Mouse (Mus musculus) limb, embryonic 15.5 days (tissue): Measurements from ENCODE around the gene Ncapg2. TPM values are rescaled to one million over a fixed set of nuclear protein-coding genes. Genes with fewer than 3 reads are reported as not detected.

Experiments
- ATAC-seq: fragments of 200-750 bp; cut with Nextera tagmentation; 2 replicates; pipeline ENCODE4 v1.8.0; 2017; ENCODE audit warnings: low read depth, moderate TSS enrichment; ENCODE audit not compliant: insufficient number of reproducible peaks, low FRiP score, low TSS enrichment
- H3K27ac ChIP-seq: fragments of 300-500 bp; sonication (generic); 2 replicates; pipeline ENCODE4 v1.5.1; 2015; ENCODE audit warnings: moderate library complexity, mild to moderate bottlenecking, inconsistent platforms
- H3K27me3 ChIP-seq: fragments of 300-500 bp; sonication (generic); 2 replicates; pipeline ENCODE4 v1.6.1; 2015; ENCODE audit warnings: inconsistent platforms
- H3K36me3 ChIP-seq: fragments of 300-500 bp; sonication (generic); 2 replicates; pipeline ENCODE4 v1.6.1; 2015; ENCODE audit warnings: inconsistent platforms
- H3K4me1 ChIP-seq: fragments of 300-500 bp; sonication (generic); 2 replicates; pipeline ENCODE4 v1.6.1; 2015; ENCODE audit warnings: inconsistent platforms
- H3K4me2 ChIP-seq: fragments of 300-500 bp; sonication (generic); 2 replicates; pipeline ENCODE4 v1.6.1; 2015; ENCODE audit warnings: mild to moderate bottlenecking, inconsistent platforms
- H3K4me3 ChIP-seq: fragments of 300-500 bp; sonication (generic); 2 replicates; pipeline ENCODE4 v1.5.1; 2015; ENCODE audit warnings: mild to moderate bottlenecking, inconsistent platforms
- H3K9ac ChIP-seq: fragments of 300-500 bp; sonication (generic); 2 replicates; pipeline ENCODE4 v1.6.1; 2015; ENCODE audit warnings: inconsistent platforms
- H3K9me3 ChIP-seq: fragments of 300-500 bp; sonication (generic); 2 replicates; pipeline ENCODE4 v1.6.1; 2016; ENCODE audit warnings: inconsistent platforms
- WGBS: fragments of 180-500 bp; shearing (Covaris S2); methylation state at CpG from one replicate; pipeline ENCODE4 v1.1.7; 2015; 5-methylcytosine and 5-hydroxymethylcytosine counted together
- polyA plus RNA-seq: library from polyadenylated mRNA; unstranded; fragments of >200 nt; fragmentation: Nextera tagmentation; extraction: Ambion mirVana; gene quantifications from 2 replicates; pipeline ENCODE4 v1.2.1, GENCODE M21; 2015

Gene Ncapg2
- polyA plus RNA-seq, result 28.4 and 33.8 TPM in 2 replicates

- Histone ChIP-seq H3K4me3 (peak within 1 kb of the TSS; percentile 86), H3K4me2 (peak within 1 kb of the TSS; percentile 90), H3K4me1 (peaks cover 16% of the 10 kb centered on the region; the same call in 1 of the 2 replicates), H3K9ac (peak within 1 kb of the TSS; percentile 67), H3K9me3 (0 out of 2 replicates have a peak, but pooled peaks cover 5% of the 10 kb centered on the region), H3K27me3 (no peaks in the 10 kb centered on the region), H3K36me3 (peaks cover 27% of the 10 kb centered on the region), H3K27ac (peak within 1 kb of the TSS; percentile 65)
- WGBS, result under 1% methylated on average over 70 of the region's 72 CpGs
- ATAC-seq, result peak; percentile 96
Observed at GRCm38 (mm10) chr12:116405045-116405835, at the start of gene Ncapg2. Ncapg2 (plus strand) TSS chr12:116405402.

- no peak overlapping the region for H3K4me3 ChIP-seq
- H3K27me3 ChIP-seq, result no peaks in the 10 kb centered on the region
- no peaks in the 10 kb centered on the region for H3K9me3 ChIP-seq
- H3K36me3 ChIP-seq, result peaks cover 39% of the 10 kb centered on the region
- H3K9ac ChIP-seq, result no peak overlapping the region
- H3K4me2 ChIP-seq, result no peak overlapping the region
- H3K4me1 ChIP-seq, result no peaks in the 10 kb centered on the region
- H3K27ac ChIP-seq, result no peak overlapping the region
- no peak for ATAC-seq
Observed at GRCm38 (mm10) chr12:116362091-116362490, 43.1 kb upstream of the Ncapg2 start.

- ATAC-seq, result no peak
- 81% methylated on average over 3 of the region's 3 CpGs for WGBS
- Histone ChIP-seq H3K4me1 (no peaks in the 10 kb centered on the region), H3K9me3 (no peaks in the 10 kb centered on the region), H3K27ac (no peak overlapping the region), H3K4me3 (no peak overlapping the region), H3K9ac (no peak overlapping the region), H3K27me3 (no peaks in the 10 kb centered on the region), H3K36me3 (peaks cover 36% of the 10 kb centered on the region), H3K4me2 (no peak overlapping the region)
Observed at GRCm38 (mm10) chr12:116366900-116367299, 38.3 kb upstream of the Ncapg2 start.

GRCm38 (mm10) chr12:116367346-116367745 lies 37.9 kb upstream of the Ncapg2 start:
- no peaks in the 10 kb centered on the region for H3K27me3 ChIP-seq
- no peak for ATAC-seq
- no peak overlapping the region for H3K4me3 ChIP-seq
- no peaks in the 10 kb centered on the region for H3K9me3 ChIP-seq
- H3K4me2 ChIP-seq, result no peak overlapping the region
- no peaks in the 10 kb centered on the region for H3K4me1 ChIP-seq
- H3K36me3 ChIP-seq, result peaks cover 36% of the 10 kb centered on the region
- 92% methylated on average over 2 of the region's 2 CpGs for WGBS
- no peak overlapping the region for H3K9ac ChIP-seq
- H3K27ac ChIP-seq, result no peak overlapping the region

- no peak overlapping the region for H3K9ac ChIP-seq
- peaks cover 32% of the 10 kb centered on the region for H3K36me3 ChIP-seq
- H3K4me3 ChIP-seq, result no peak overlapping the region
- H3K4me2 ChIP-seq, result no peak overlapping the region
- H3K27me3 ChIP-seq, result no peaks in the 10 kb centered on the region
- no peak for ATAC-seq
- WGBS, result 74% methylated on average over 2 of the region's 2 CpGs
- H3K27ac ChIP-seq, result no peak overlapping the region
- H3K9me3 ChIP-seq, result no peaks in the 10 kb centered on the region
- no peaks in the 10 kb centered on the region for H3K4me1 ChIP-seq
Observed at GRCm38 (mm10) chr12:116368857-116369256, 36.3 kb upstream of the Ncapg2 start.

GRCm38 (mm10) chr12:116383101-116383500 lies 22.1 kb upstream of the Ncapg2 start:
- Histone ChIP-seq H3K4me3 (no peak overlapping the region), H3K9ac (no peak overlapping the region), H3K9me3 (no peaks in the 10 kb centered on the region), H3K27ac (no peak overlapping the region), H3K4me1 (no peaks in the 10 kb centered on the region), H3K27me3 (no peaks in the 10 kb centered on the region), H3K4me2 (no peak overlapping the region), H3K36me3 (peaks cover 6% of the 10 kb centered on the region; the same call in 1 of the 2 replicates)
- ATAC-seq, result no peak
- 88% methylated on average over 2 of the region's 2 CpGs for WGBS

GRCm38 (mm10) chr12:116383995-116384394 lies 21.2 kb upstream of the Ncapg2 start:
- H3K4me3 ChIP-seq, result no peak overlapping the region
- H3K27me3 ChIP-seq, result no peaks in the 10 kb centered on the region
- H3K4me1 ChIP-seq, result no peaks in the 10 kb centered on the region
- no peak overlapping the region for H3K9ac ChIP-seq
- H3K9me3 ChIP-seq, result no peaks in the 10 kb centered on the region
- no peak overlapping the region for H3K4me2 ChIP-seq
- H3K27ac ChIP-seq, result no peak overlapping the region
- ATAC-seq, result no peak
- H3K36me3 ChIP-seq, result peaks cover 6% of the 10 kb centered on the region; the same call in 1 of the 2 replicates

GRCm38 (mm10) chr12:116386802-116387201 lies 18.4 kb upstream of the Ncapg2 start:
- WGBS, result 74% methylated on average over 1 of the region's 1 CpGs
- ATAC-seq, result no peak

GRCm38 (mm10) chr12:116389868-116390267 lies 15.3 kb upstream of the Ncapg2 start:
- Histone ChIP-seq H3K4me2 (no peak overlapping the region), H3K36me3 (no peaks in the 10 kb centered on the region), H3K9me3 (no peaks in the 10 kb centered on the region), H3K4me3 (no peak overlapping the region), H3K9ac (no peak overlapping the region), H3K4me1 (no peaks in the 10 kb centered on the region), H3K27me3 (no peaks in the 10 kb centered on the region), H3K27ac (no peak overlapping the region)
- ATAC-seq, result no peak
- 24% methylated on average over 1 of the region's 1 CpGs for WGBS

More at GRCm38 (mm10) chr12:116386802-116387201, 18.4 kb upstream of the Ncapg2 start:
- Histone ChIP-seq H3K9me3 (no peaks in the 10 kb centered on the region), H3K4me2 (no peak overlapping the region), H3K27ac (no peak overlapping the region), H3K27me3 (no peaks in the 10 kb centered on the region), H3K4me1 (no peaks in the 10 kb centered on the region), H3K4me3 (no peak overlapping the region), H3K9ac (no peak overlapping the region), H3K36me3 (no peaks in the 10 kb centered on the region)

GRCm38 (mm10) chr12:116394327-116394726 lies 10.9 kb upstream of the Ncapg2 start:
- ATAC-seq, result no peak
- H3K27me3 ChIP-seq, result no peaks in the 10 kb centered on the region
- H3K9ac ChIP-seq, result no peak overlapping the region
- H3K4me3 ChIP-seq, result no peak overlapping the region
- H3K4me2 ChIP-seq, result no peak overlapping the region
- 54% methylated on average over 2 of the region's 2 CpGs for whole genome bisulfite sequencing
- H3K36me3 ChIP-seq, result no peaks in the 10 kb centered on the region
- H3K4me1 ChIP-seq, result no peaks in the 10 kb centered on the region
- H3K9me3 ChIP-seq, result no peaks in the 10 kb centered on the region
- H3K27ac ChIP-seq, result no peak overlapping the region

GRCm38 (mm10) chr12:116395312-116395711 lies 9.9 kb upstream of the Ncapg2 start:
- no peaks in the 10 kb centered on the region for H3K36me3 ChIP-seq
- no peak overlapping the region for H3K4me2 ChIP-seq
- 82% methylated on average over 2 of the region's 2 CpGs for WGBS
- H3K9ac ChIP-seq, result no peak overlapping the region
- H3K4me1 ChIP-seq, result no peaks in the 10 kb centered on the region
- no peaks in the 10 kb centered on the region for H3K9me3 ChIP-seq
- H3K27ac ChIP-seq, result no peak overlapping the region
- H3K4me3 ChIP-seq, result no peak overlapping the region
- no peaks in the 10 kb centered on the region for H3K27me3 ChIP-seq
- ATAC-seq, result no peak

GRCm38 (mm10) chr12:116396072-116396695 lies 9.0 kb upstream of the Ncapg2 start:
- WGBS, result 76% methylated on average over 2 of the region's 2 CpGs
- ATAC-seq, result no peak
- no peaks in the 10 kb centered on the region for H3K36me3 ChIP-seq

More at GRCm38 (mm10) chr12:116396072-116396695, 9.0 kb upstream of the Ncapg2 start:
- Histone ChIP-seq H3K27ac (no peak overlapping the region), H3K4me1 (no peaks in the 10 kb centered on the region), H3K9ac (no peak overlapping the region), H3K4me2 (no peak overlapping the region), H3K27me3 (no peaks in the 10 kb centered on the region), H3K9me3 (no peaks in the 10 kb centered on the region), H3K4me3 (no peak overlapping the region)
